19 mouse cellular contexts compared by ENCODE assay signal in the genomic region with DNA sequence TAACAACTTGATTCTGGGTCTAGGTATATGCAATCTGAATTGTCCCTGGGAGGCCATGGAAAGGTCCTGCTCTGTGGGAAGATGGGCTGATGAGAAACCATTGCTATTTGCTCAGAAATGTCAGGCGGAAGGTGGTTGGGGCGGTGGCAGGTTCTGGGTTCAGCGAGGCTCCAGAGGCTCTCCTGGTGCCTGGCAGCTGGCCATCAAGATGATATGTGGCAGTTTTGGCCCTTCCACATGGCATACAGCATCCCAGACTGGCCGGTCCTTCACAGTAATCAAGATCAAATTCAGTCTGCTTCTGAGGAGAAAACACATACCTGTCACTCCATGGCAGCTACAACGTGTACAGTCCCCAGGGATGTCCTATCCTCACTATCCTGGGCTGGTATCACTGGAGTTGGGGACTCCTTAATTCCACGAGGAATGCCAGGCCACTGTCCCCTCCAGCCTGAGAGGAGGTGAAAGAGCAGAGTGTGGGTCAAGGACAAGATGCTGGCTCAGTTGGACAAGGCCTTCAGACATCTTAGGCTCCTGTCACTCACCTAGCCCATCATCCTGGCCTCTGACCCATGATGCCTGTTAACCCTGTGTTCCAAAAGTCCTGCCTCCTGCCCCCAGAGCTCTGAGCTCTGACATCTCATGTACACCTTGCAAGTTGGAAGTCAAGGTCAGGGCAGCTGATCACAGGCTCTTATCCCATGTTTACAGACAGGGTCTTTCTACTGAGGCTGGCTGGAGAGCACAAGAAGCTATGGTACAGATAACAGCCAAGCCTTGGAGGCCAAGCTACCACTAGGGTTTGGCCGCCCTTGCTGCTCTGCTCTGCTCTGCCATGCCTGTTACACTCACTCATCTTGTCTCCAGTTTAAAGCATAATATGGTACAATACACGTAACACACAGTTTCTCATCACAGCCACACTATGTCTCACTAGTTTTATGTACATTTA. TPM values are rescaled to one million over a fixed set of nuclear protein-coding genes. Genes with fewer than 3 reads are reported as not detected.
DNase-seq lines count a peak whose midpoint lies in the region; ATAC-seq and TF ChIP-seq lines count a peak whose summit lies in the region.
"Had no signal": no experiment of that assay in that cellular context is flagged by ENCODE, and none has a peak within 500 bp of the region (broad histone marks: within the 10 kb centered on the region; RNA-seq: fewer than 3 reads in every experiment).

No protein-coding gene starts in this region.

- ATAC-seq in limb, embryonic 12.5 days (ENCODE audit: insufficient number of reproducible peaks, insufficient read depth, low FRiP score, low TSS enrichment, low read depth) = 0 out of 2 replicates have a peak, but pooled peaks have one; percentile 15
- ATAC-seq: forebrain, embryonic 15.5 days had no signal

- TF ChIP-seq CTCF in layer of hippocampus, adult 2 months (conservative IDR thresholded peaks at IDR 0.05) = no peak

- H3K9ac ChIP-seq in limb, embryonic 12.5 days (replicated peaks) = no peak overlapping the region
- H3K9ac ChIP-seq: embryonic facial prominence, embryonic 12.5 days; forebrain, embryonic 15.5 days; hindbrain, embryonic 13.5 days; liver, embryonic 15.5 days; neural tube, embryonic 15.5 days had no signal

- H3K36me3 ChIP-seq in limb, embryonic 12.5 days = peaks cover 27% of the 10 kb centered on the region
- H3K36me3 ChIP-seq: liver, embryonic 15.5 days; neural tube, embryonic 15.5 days had no signal

- no peaks in the 10 kb centered on the region for H3K9me3 ChIP-seq in limb, embryonic 12.5 days
- H3K9me3 ChIP-seq: embryonic facial prominence, embryonic 12.5 days; forebrain, embryonic 15.5 days; hindbrain, embryonic 13.5 days; liver, embryonic 15.5 days; midbrain, embryonic 10.5 days; neural tube, embryonic 15.5 days had no signal

- no peak overlapping the region for H3K4me3 ChIP-seq in layer of hippocampus, adult 2 months
- no peak overlapping the region for H3K4me3 ChIP-seq in limb, embryonic 12.5 days (replicated peaks)
- H3K4me3 ChIP-seq: embryonic facial prominence, embryonic 12.5 days; forebrain, embryonic 15.5 days; hindbrain, embryonic 13.5 days; liver, embryonic 15.5 days; midbrain, embryonic 10.5 days; neural tube, embryonic 15.5 days had no signal

- no peaks in the 10 kb centered on the region for H3K27me3 ChIP-seq in limb, embryonic 12.5 days
- H3K27me3 ChIP-seq: embryonic facial prominence, embryonic 12.5 days; forebrain, embryonic 15.5 days; hindbrain, embryonic 13.5 days; liver, embryonic 15.5 days; neural tube, embryonic 15.5 days had no signal

- no peak overlapping the region for H3K4me2 ChIP-seq in limb, embryonic 12.5 days
- H3K4me2 ChIP-seq: embryonic facial prominence, embryonic 12.5 days; forebrain, embryonic 15.5 days; hindbrain, embryonic 13.5 days; liver, embryonic 15.5 days; neural tube, embryonic 15.5 days had no signal

- DNase-seq in cerebellum, adult 11-12 months = peak; percentile 47
- no peak for DNase-seq in cerebellum, adult 8-10 months
- DNase-seq in layer of hippocampus, adult 2 months (ENCODE audit: low spot score in 2 of 2) = no peak
- no peak for DNase-seq in layer of hippocampus, adult 18-20 months (ENCODE audit: low spot score in 2 of 2)
- DNase-seq in cerebellum, adult 9-10 months = peak; percentile 47
- no peak for DNase-seq in layer of hippocampus, postnatal 10 days (ENCODE audit: low spot score in 2 of 2)
- no peak for DNase-seq in lung, postnatal 10 days
- DNase-seq: heart, postnatal 10 days; kidney, adult 11 months; kidney, postnatal 14 days; lung, postnatal 14 days; thymus, postnatal 4 days had no signal

- no peaks in the 10 kb centered on the region for H3K4me1 ChIP-seq in limb, embryonic 12.5 days (replicated peaks)
- H3K4me1 ChIP-seq: embryonic facial prominence, embryonic 12.5 days; forebrain, embryonic 15.5 days; hindbrain, embryonic 13.5 days; liver, embryonic 15.5 days; midbrain, embryonic 10.5 days had no signal

- 88% methylated on average over 8 of the region's 8 CpGs for WGBS in limb, embryonic 12.5 days

- peak overlapping the region; percentile 83 for H3K27ac ChIP-seq in layer of hippocampus, adult 2 months
- no peak overlapping the region for H3K27ac ChIP-seq in limb, embryonic 12.5 days
- H3K27ac ChIP-seq: embryonic facial prominence, embryonic 12.5 days; forebrain, embryonic 15.5 days; hindbrain, embryonic 13.5 days; liver, embryonic 15.5 days; midbrain, embryonic 10.5 days; neural tube, embryonic 15.5 days had no signal

RNA-seq across cellular contexts. Expression of a gene that starts 40.5 kb away (rescaled TPM):
- total RNA-seq in layer of hippocampus, adult 2 months (2021) = 100 to 1,000 TPM; 103 to 108 TPM
- 10 to 100 TPM; 90.6 to 99.5 TPM for total RNA-seq in layer of hippocampus, adult 18-20 months (2021)
- polyA plus RNA-seq in limb, embryonic 12.5 days (2016; fragmentation: Nextera tagmentation; extraction: Ambion mirVana) = 106 and 111 TPM in 2 replicates
- 100 to 1,000 TPM; 121 to 137 TPM for total RNA-seq in layer of hippocampus, postnatal 10 days (2021)

Comparison
In these comparisons a context has a peak if more than half of its experiments do, and no peak if none do; other contexts are left out.
1. DNase-seq: peak in cerebellum, adult 11-12 months (single experiment) and cerebellum, adult 9-10 months (single experiment); none in cerebellum, adult 8-10 months (single experiment), layer of hippocampus, adult 2 months (0 of 2), layer of hippocampus, adult 18-20 months (0 of 2), layer of hippocampus, postnatal 10 days (0 of 2) and lung, postnatal 10 days (single experiment).